ENCODE assay signal across 8 mouse cellular contexts in genomic region chr2:5714211-5715053, GRCm38 (mm10). TPM values are rescaled to one million over a fixed set of nuclear protein-coding genes. Genes with fewer than 3 reads are reported as not detected.
DNase-seq lines count a peak whose midpoint lies in the region; ATAC-seq lines count a peak whose summit lies in the region.

Gene Camk1d (minus strand): TSS chr2:5714515.

- H3K9me3 ChIP-seq in hindbrain, embryonic 13.5 days, result peaks cover 7% of the 10 kb centered on the region; the same call in 1 of the 2 replicates

- peak; percentile 83 for ATAC-seq in hindbrain, embryonic 13.5 days (ENCODE audit: low FRiP score)

- WGBS in hindbrain, embryonic 13.5 days, result under 1% methylated on average over 70 of the region's 80 CpGs

- H3K36me3 ChIP-seq in hindbrain, embryonic 13.5 days, result no peaks in the 10 kb centered on the region

- H3K4me2 ChIP-seq in hindbrain, embryonic 13.5 days, result peak within 1 kb of the TSS; percentile 97

- H3K9ac ChIP-seq in hindbrain, embryonic 13.5 days, result peak within 1 kb of the TSS; percentile 80

- H3K4me3 ChIP-seq in hindbrain, embryonic 13.5 days, result peak within 1 kb of the TSS; percentile 72

- peaks cover 19% of the 10 kb centered on the region for H3K27me3 ChIP-seq in hindbrain, embryonic 13.5 days

- H3K4me1 ChIP-seq in hindbrain, embryonic 13.5 days (replicated peaks), result peaks cover 21% of the 10 kb centered on the region

- peak; percentile 84 for DNase-seq in MN1 (ENCODE audit: low spot score)
- peak; percentile 85 for DNase-seq in cerebellum, adult 9-10 months
- DNase-seq in frontal cortex, postnatal 14 days (ENCODE audit: low spot score in 2 of 2), result peak; percentile 78 to 79
- DNase-seq in layer of hippocampus, postnatal 36 days, result peak; percentile 85 to 86
- peak; percentile 75 for DNase-seq in lung, postnatal 25 days (ENCODE audit: low spot score)
- DNase-seq in retina, adult 2 months (ENCODE audit: low read depth, low spot score), result peak; percentile 61
- peak; percentile 96 for DNase-seq in thymus, postnatal 25 days

- peak within 1 kb of the TSS; percentile 76 for H3K27ac ChIP-seq in hindbrain, embryonic 13.5 days

RNA-seq across cellular contexts. Expression of gene Camk1d, which starts in this region (rescaled TPM):
- 3.5 and 3.6 TPM in 2 replicates for polyA plus RNA-seq in hindbrain, embryonic 13.5 days (2015; fragmentation: Nextera tagmentation; extraction: Ambion mirVana)
- 100 to 1,000 TPM; 168 to 171 TPM for total RNA-seq in layer of hippocampus, postnatal 36 days (2021)

Comparison
In these comparisons a context has a peak if more than half of its experiments do, and no peak if none do; other contexts are left out.
1. Peak in every context shown above with its lines: DNase-seq, ATAC-seq, H3K4me3 ChIP-seq and H3K27ac ChIP-seq.